Mouse (Mus musculus) midbrain, embryonic 16.5 days (tissue): Measurements from ENCODE around the gene Cd68. TPM values are rescaled to one million over a fixed set of nuclear protein-coding genes. Genes with fewer than 3 reads are reported as not detected.
"Not testable (repeated sequence)": the region's sequence is repeated elsewhere in the genome, so short reads cannot be mapped to it uniquely, and the experiment has no call there.

Source experiments
- ATAC-seq: fragments of 200-750 bp; cut with Nextera tagmentation; 2 replicates; pipeline ENCODE4 v1.8.0; 2017; ENCODE audit warnings: moderate TSS enrichment
- H3K27ac ChIP-seq: fragments of 300-500 bp; sonication (generic); 2 replicates; pipeline ENCODE4 v1.5.1; 2014; ENCODE audit warnings: mild to moderate bottlenecking, low read length, mixed read lengths
- H3K27me3 ChIP-seq: fragments of 300-500 bp; sonication (generic); 2 replicates; pipeline ENCODE4 v1.6.1; 2014; ENCODE audit warnings: low read depth, low read length, mixed read lengths; ENCODE audit not compliant: control insufficient read depth, insufficient read depth
- H3K36me3 ChIP-seq: fragments of 300-500 bp; sonication (generic); 2 replicates; pipeline ENCODE4 v1.6.1; 2014; ENCODE audit warnings: mild to moderate bottlenecking, low read length, moderate library complexity, mixed read lengths; ENCODE audit not compliant: control insufficient read depth, insufficient read depth
- H3K4me1 ChIP-seq: fragments of 300-500 bp; sonication (generic); 2 replicates; pipeline ENCODE4 v1.6.1; 2014; ENCODE audit warnings: mild to moderate bottlenecking, low read length, mixed read lengths; ENCODE audit not compliant: control insufficient read depth, insufficient read depth
- H3K4me2 ChIP-seq: fragments of 300-500 bp; sonication (generic); 2 replicates; pipeline ENCODE4 v1.6.1; 2014; ENCODE audit warnings: mild to moderate bottlenecking, low read length, mixed read lengths
- H3K4me3 ChIP-seq: fragments of 300-500 bp; sonication (generic); 2 replicates; pipeline ENCODE4 v1.5.1; 2014; ENCODE audit warnings: low read depth, mild to moderate bottlenecking, low read length, moderate library complexity, mixed read lengths
- H3K9ac ChIP-seq: fragments of 300-500 bp; sonication (generic); 2 replicates; pipeline ENCODE4 v1.6.1; 2014; ENCODE audit warnings: low read depth, low read length, mixed read lengths
- H3K9me3 ChIP-seq: fragments of 300-500 bp; sonication (generic); replicated peaks from 2 replicates; pipeline ENCODE4 v1.6.1; 2014; ENCODE audit warnings: mild to moderate bottlenecking, low read length, mixed read lengths; ENCODE audit not compliant: control insufficient read depth, poor library complexity, severe bottlenecking
- WGBS: fragments of 180-500 bp; shearing (Covaris S2); extraction: QIAGEN DNeasy Blood & Tissue Kit; methylation state at CpG from one replicate; pipeline ENCODE4 v1.1.7; 2014; 5-methylcytosine and 5-hydroxymethylcytosine counted together
- polyA plus RNA-seq: library from polyadenylated mRNA; unstranded; fragments of >200 nt; fragmentation: Nextera tagmentation; extraction: Ambion mirVana; gene quantifications from 2 replicates; pipeline ENCODE4 v1.2.1, GENCODE M21; 2015

Gene Cd68
- polyA plus RNA-seq, 1 experiment from 2014 or later, result 9.7 TPM

GRCm38 (mm10) chr11:69707873-69708381 lies 42.0 kb upstream of the Cd68 start:
- no peaks in the 10 kb centered on the region for H3K4me1 ChIP-seq
- no peaks in the 10 kb centered on the region for H3K9me3 ChIP-seq
- no peaks in the 10 kb centered on the region for H3K36me3 ChIP-seq
- no peak overlapping the region for H3K27ac ChIP-seq
- H3K4me2 ChIP-seq, result no peak overlapping the region
- no peak overlapping the region for H3K4me3 ChIP-seq
- H3K27me3 ChIP-seq, result no peaks in the 10 kb centered on the region
- ATAC-seq, result no peak
- 84% methylated on average over 4 of the region's 4 CpGs for WGBS
- H3K9ac ChIP-seq, result no peak overlapping the region

- no peak for ATAC-seq
- Histone ChIP-seq H3K27ac (no peak overlapping the region), H3K4me2 (no peak overlapping the region), H3K9me3 (no peaks in the 10 kb centered on the region), H3K27me3 (no peaks in the 10 kb centered on the region), H3K4me3 (no peak overlapping the region), H3K9ac (no peak overlapping the region), H3K4me1 (no peaks in the 10 kb centered on the region), H3K36me3 (no peaks in the 10 kb centered on the region)
- 88% methylated on average over 4 of the region's 4 CpGs for WGBS
Observed at GRCm38 (mm10) chr11:69707480-69707847, 41.5 kb upstream of the Cd68 start.

- no peak overlapping the region for H3K4me2 ChIP-seq
- H3K4me1 ChIP-seq, result no peaks in the 10 kb centered on the region
- H3K27me3 ChIP-seq, result no peaks in the 10 kb centered on the region
- H3K9me3 ChIP-seq, result no peaks in the 10 kb centered on the region
- no peak overlapping the region for H3K27ac ChIP-seq
- WGBS, result 51% methylated on average over 6 of the region's 6 CpGs
- no peaks in the 10 kb centered on the region for H3K36me3 ChIP-seq
- no peak for ATAC-seq
- no peak overlapping the region for H3K4me3 ChIP-seq
- H3K9ac ChIP-seq, result no peak overlapping the region
Observed at GRCm38 (mm10) chr11:69706775-69707479, 41.0 kb upstream of the Cd68 start.

GRCm38 (mm10) chr11:69704613-69705010 lies 38.7 kb upstream of the Cd68 start:
- no peak for ATAC-seq
- Histone ChIP-seq H3K9me3 (no peaks in the 10 kb centered on the region), H3K36me3 (no peaks in the 10 kb centered on the region), H3K27ac (no peak overlapping the region), H3K27me3 (no peaks in the 10 kb centered on the region), H3K4me3 (no peak overlapping the region), H3K4me1 (no peaks in the 10 kb centered on the region), H3K9ac (no peak overlapping the region), H3K4me2 (no peak overlapping the region)
- 59% methylated on average over 2 of the region's 2 CpGs for WGBS

GRCm38 (mm10) chr11:69703814-69704612 lies 38.1 kb upstream of the Cd68 start:
- WGBS, result 70% methylated on average over 8 of the region's 8 CpGs
- Histone ChIP-seq H3K9me3 (no peaks in the 10 kb centered on the region), H3K4me3 (no peak overlapping the region), H3K4me2 (no peak overlapping the region), H3K9ac (no peak overlapping the region), H3K27me3 (no peaks in the 10 kb centered on the region), H3K4me1 (no peaks in the 10 kb centered on the region), H3K27ac (no peak overlapping the region), H3K36me3 (no peaks in the 10 kb centered on the region)
- ATAC-seq, result no peak

GRCm38 (mm10) chr11:69703381-69703780 lies 37.4 kb upstream of the Cd68 start:
- H3K4me1 ChIP-seq, ATAC-seq, H3K9me3 ChIP-seq, H3K4me3 ChIP-seq, H3K36me3 ChIP-seq, H3K9ac ChIP-seq, H3K27ac ChIP-seq, H3K27me3 ChIP-seq, H3K4me2 ChIP-seq: not testable (repeated sequence)
- 73% methylated on average over 2 of the region's 3 CpGs for WGBS

GRCm38 (mm10) chr11:69702886-69703285 lies 36.9 kb upstream of the Cd68 start:
- not testable (repeated sequence) for H3K4me3 ChIP-seq, ATAC-seq, H3K27me3 ChIP-seq, H3K9me3 ChIP-seq, H3K4me2 ChIP-seq, H3K9ac ChIP-seq, H3K36me3 ChIP-seq, H3K27ac ChIP-seq, H3K4me1 ChIP-seq
- WGBS, result 96% methylated on average over 10 of the region's 10 CpGs

- Histone ChIP-seq H3K9ac (no peak overlapping the region), H3K4me1 (peaks cover 14% of the 10 kb centered on the region), H3K4me3 (no peak overlapping the region), H3K27ac (no peak overlapping the region), H3K9me3 (no peaks in the 10 kb centered on the region), H3K27me3 (no peaks in the 10 kb centered on the region), H3K4me2 (no peak overlapping the region), H3K36me3 (no peaks in the 10 kb centered on the region)
- 90% methylated on average over 1 of the region's 1 CpGs for WGBS
- no peak for ATAC-seq
Observed at GRCm38 (mm10) chr11:69699595-69699994, 33.6 kb upstream of the Cd68 start.

GRCm38 (mm10) chr11:69698574-69698973 lies 32.6 kb upstream of the Cd68 start:
- no peak overlapping the region for H3K9ac ChIP-seq
- no peaks in the 10 kb centered on the region for H3K27me3 ChIP-seq
- no peak overlapping the region for H3K4me2 ChIP-seq
- H3K4me3 ChIP-seq, result no peak overlapping the region
- no peaks in the 10 kb centered on the region for H3K9me3 ChIP-seq
- no peak for ATAC-seq
- WGBS, result 67% methylated on average over 5 of the region's 5 CpGs
- H3K4me1 ChIP-seq, result peaks cover 14% of the 10 kb centered on the region
- no peak overlapping the region for H3K27ac ChIP-seq
- H3K36me3 ChIP-seq, result no peaks in the 10 kb centered on the region
